Mouse (Mus musculus) adrenal gland, postnatal 14 days (tissue): ENCODE measurements around the gene D10Wsu102e. TPM values are rescaled to one million over a fixed set of nuclear protein-coding genes. Genes with fewer than 3 reads are reported as not detected.
"Not testable (repeated sequence)": the region's sequence is repeated elsewhere in the genome, so short reads cannot be mapped to it uniquely, and the experiment has no call there.

Source experiments
- DNase-seq: peaks from one replicate; pipeline ENCODE4 v3.0.0; 2021; ENCODE audit warnings: mixed read lengths
- total RNA-seq: library from RNA; stranded (reverse); gene quantifications from 2 replicates; pipeline ENCODE4 v1.2.3, GENCODE M21; 2021

Gene D10Wsu102e
- total RNA-seq, 1 experiment from 2014 or later = 0.63 TPM

GRCm38 (mm10) chr10:83346359-83346736 lies 13.7 kb upstream of the D10Wsu102e start:
- no peak for DNase-seq

- DNase-seq = no peak
Observed at GRCm38 (mm10) chr10:83347494-83347893, 12.5 kb upstream of the D10Wsu102e start.

- no peak for DNase-seq
Observed at GRCm38 (mm10) chr10:83350689-83351088, 9.3 kb upstream of the D10Wsu102e start.

- not testable (repeated sequence) for DNase-seq
Observed at GRCm38 (mm10) chr10:83351779-83352178, 8.2 kb upstream of the D10Wsu102e start.

- DNase-seq = peak; percentile 23
Observed at GRCm38 (mm10) chr10:83353680-83354332, 6.2 kb upstream of the D10Wsu102e start.

- no peak for DNase-seq
Observed at GRCm38 (mm10) chr10:83354333-83354719, 5.7 kb upstream of the D10Wsu102e start.

- DNase-seq = no peak
Observed at GRCm38 (mm10) chr10:83356416-83356815, 3.6 kb upstream of the D10Wsu102e start.

- no peak for DNase-seq
Observed at GRCm38 (mm10) chr10:83359451-83359850, 570 bp upstream of the D10Wsu102e start.

- DNase-seq = no peak
Observed at GRCm38 (mm10) chr10:83360356-83360755, 335 bp downstream of the D10Wsu102e start.

GRCm38 (mm10) chr10:83361643-83362382 lies 1.8 kb downstream of the D10Wsu102e start:
- DNase-seq = no peak

GRCm38 (mm10) chr10:83363451-83363850 lies 3.4 kb downstream of the D10Wsu102e start:
- DNase-seq = no peak

- DNase-seq = no peak
Observed at GRCm38 (mm10) chr10:83368918-83369317, 8.9 kb downstream of the D10Wsu102e start.

- no peak for DNase-seq
Observed at GRCm38 (mm10) chr10:83374045-83374656, 14.1 kb downstream of the D10Wsu102e start.

GRCm38 (mm10) chr10:83375458-83375857 lies 15.4 kb downstream of the D10Wsu102e start:
- DNase-seq = not testable (repeated sequence)

- DNase-seq = no peak
Observed at GRCm38 (mm10) chr10:83376911-83377682, 17.1 kb downstream of the D10Wsu102e start.

- peak; percentile 70 for DNase-seq
Observed at GRCm38 (mm10) chr10:83378083-83378833, 18.2 kb downstream of the D10Wsu102e start.

GRCm38 (mm10) chr10:83380501-83380900 lies 20.5 kb downstream of the D10Wsu102e start:
- DNase-seq = no peak

GRCm38 (mm10) chr10:83382528-83382927 lies 22.5 kb downstream of the D10Wsu102e start:
- no peak for DNase-seq

GRCm38 (mm10) chr10:83382988-83383387 lies 23.0 kb downstream of the D10Wsu102e start:
- no peak for DNase-seq

GRCm38 (mm10) chr10:83383863-83384262 lies 23.8 kb downstream of the D10Wsu102e start:
- DNase-seq = no peak

- DNase-seq = no peak
Observed at GRCm38 (mm10) chr10:83384456-83385215, 24.6 kb downstream of the D10Wsu102e start.
